8 mouse cellular contexts compared by ENCODE assay signal in genomic region chr12:11178486-11179154, GRCm38 (mm10). TPM values are rescaled to one million over a fixed set of nuclear protein-coding genes. Genes with fewer than 3 reads are reported as not detected.
DNase-seq lines count a peak whose midpoint lies in the region; ATAC-seq lines count a peak whose summit lies in the region.

No protein-coding gene starts in this region.

- no peak overlapping the region for H3K4me3 ChIP-seq in intestine, embryonic 15.5 days (replicated peaks)
- H3K4me3 ChIP-seq in midbrain, embryonic 11.5 days (ENCODE audit: low read depth, low read length), result no peak overlapping the region

- H3K9me3 ChIP-seq in intestine, embryonic 15.5 days, result no peaks in the 10 kb centered on the region
- no peaks in the 10 kb centered on the region for H3K9me3 ChIP-seq in midbrain, embryonic 11.5 days (ENCODE audit: control insufficient read depth, low read length)

- no peaks in the 10 kb centered on the region for H3K27me3 ChIP-seq in intestine, embryonic 15.5 days (replicated peaks)
- no peaks in the 10 kb centered on the region for H3K27me3 ChIP-seq in midbrain, embryonic 11.5 days (ENCODE audit: control insufficient read depth, insufficient read depth, low read length)

- H3K9ac ChIP-seq in intestine, embryonic 15.5 days, result no peak overlapping the region
- H3K9ac ChIP-seq in midbrain, embryonic 11.5 days (ENCODE audit: low read length), result no peak overlapping the region

- WGBS in intestine, embryonic 15.5 days, result 20% methylated on average over 11 of the region's 11 CpGs
- WGBS in midbrain, embryonic 11.5 days, result 34% methylated on average over 11 of the region's 11 CpGs

- H3K36me3 ChIP-seq in intestine, embryonic 15.5 days, result no peaks in the 10 kb centered on the region
- H3K36me3 ChIP-seq in midbrain, embryonic 11.5 days (ENCODE audit: control insufficient read depth, insufficient read depth, low read length), result no peaks in the 10 kb centered on the region

- no peak overlapping the region for H3K27ac ChIP-seq in intestine, embryonic 15.5 days
- no peak overlapping the region for H3K27ac ChIP-seq in midbrain, embryonic 11.5 days (ENCODE audit: low read depth, low read length)

- ATAC-seq in intestine, embryonic 15.5 days, result peak; percentile 96
- peak; percentile 96 for ATAC-seq in midbrain, embryonic 11.5 days (ENCODE audit: low FRiP score)

- peak; percentile 81 to 95 for DNase-seq in adrenal gland, adult (ENCODE audit: inconsistent age in 2 of 2, low spot score in 1 of 2)
- peak; percentile 95 for DNase-seq in embryo, embryonic 10.5 days (ENCODE audit: low spot score)
- DNase-seq in gastrocnemius, postnatal 36 days, result peak; percentile 70 to 82
- DNase-seq in left cerebral cortex, postnatal 14 days (ENCODE audit: low spot score in 2 of 2), result peak; percentile 89 to 96
- DNase-seq in midbrain, embryonic 11.5 days (ENCODE audit: low spot score, missing footprints), result peak; percentile 98
- DNase-seq in right cerebral cortex, postnatal 4 days, result peak; percentile 96
- peak; percentile 66 for DNase-seq in yolk sac, embryonic 10.5 days (ENCODE audit: low spot score)

- intact Hi-C loops in gastrocnemius, postnatal 36 days (cut with DNase I), result loop anchor here (1.0 kb wide), 1 partner anchor 580 kb away; no protein-coding TSS in a partner anchor
- intact Hi-C loops in left cerebral cortex, postnatal 14 days (cut with DNase I), result loop anchor here (1.0 to 10.0 kb wide), 3 partner anchors 314 to 580 kb away; no protein-coding TSS in a partner anchor

- H3K4me2 ChIP-seq in intestine, embryonic 15.5 days (replicated peaks), result peak overlapping the region; percentile 41
- peak overlapping the region; percentile 10; the same call in 1 of the 2 replicates for H3K4me2 ChIP-seq in midbrain, embryonic 11.5 days

- H3K4me1 ChIP-seq in intestine, embryonic 15.5 days (replicated peaks), result peaks cover 2% of the 10 kb centered on the region; the same call in 1 of the 2 replicates
- H3K4me1 ChIP-seq in midbrain, embryonic 11.5 days (ENCODE audit: control insufficient read depth, insufficient read depth, low read length), result no peaks in the 10 kb centered on the region

RNA-seq across cellular contexts. Expression of gene Kcns3, which starts 27.8 kb away (rescaled TPM):
- under 1 TPM; 0.46 to 0.49 TPM for total RNA-seq in gastrocnemius, postnatal 36 days (2021)
- polyA plus RNA-seq in intestine, embryonic 15.5 days (2015; fragmentation: Nextera tagmentation; extraction: Ambion mirVana), result 4.0 and 4.6 TPM in 2 replicates
- 1 to 10 TPM; 6.0 to 6.8 TPM for total RNA-seq in left cerebral cortex, postnatal 14 days (2021)
- polyA plus RNA-seq in midbrain, embryonic 11.5 days (2014; fragmentation: Nextera tagmentation; extraction: Ambion mirVana), result 0.26 and 0.34 TPM in 2 replicates

RNA-seq across cellular contexts. Expression of gene Msgn1, which starts 30.2 kb away (rescaled TPM):
- not detected for total RNA-seq in gastrocnemius, postnatal 36 days (2021)
- not detected in 2 replicates for polyA plus RNA-seq in intestine, embryonic 15.5 days (2015; fragmentation: Nextera tagmentation; extraction: Ambion mirVana)
- not detected for total RNA-seq in left cerebral cortex, postnatal 14 days (2021)
- not detected in 2 replicates for polyA plus RNA-seq in midbrain, embryonic 11.5 days (2014; fragmentation: Nextera tagmentation; extraction: Ambion mirVana)

Comparison
In these comparisons a context has a peak if more than half of its experiments do, and no peak if none do; other contexts are left out.
1. RNA of gene Kcns3, which starts 27.8 kb away (total RNA-seq): 6.0 to 6.8 TPM in left cerebral cortex, postnatal 14 days; 0.46 to 0.49 TPM in gastrocnemius, postnatal 36 days; every median in the first group is over 4 times any median in the second.
2. Peak in every context shown above with its lines, with median percentiles within 50 percentile points of each other: DNase-seq.